In the genomic region with DNA sequence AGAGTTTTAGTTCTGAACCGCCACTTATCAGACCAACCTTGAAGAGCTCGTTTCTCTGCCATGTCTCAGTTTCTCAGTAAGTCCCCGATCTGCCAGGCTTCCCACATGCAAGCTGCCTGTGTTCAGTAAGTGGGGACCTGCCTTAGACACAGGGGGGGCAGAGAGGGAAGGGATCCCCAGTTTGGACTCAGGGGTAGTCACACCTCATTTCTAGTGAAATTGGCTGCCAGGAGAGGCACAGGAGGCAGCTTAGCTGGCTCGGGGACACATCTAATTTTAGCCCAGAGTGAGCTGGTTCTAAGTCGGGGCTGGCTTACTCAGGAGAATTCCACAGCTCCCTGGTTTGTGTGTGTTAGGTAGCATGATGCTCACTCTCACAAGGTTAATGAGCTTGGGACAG, we compare ENCODE assay signal across 15 mouse cellular contexts. TPM values are rescaled to one million over a fixed set of nuclear protein-coding genes. Genes with fewer than 3 reads are reported as not detected.
DNase-seq lines count a peak whose midpoint lies in the region; ATAC-seq and TF ChIP-seq lines count a peak whose summit lies in the region.
"Had no signal": no experiment of that assay in that cellular context is flagged by ENCODE, and none has a peak within 500 bp of the region (broad histone marks: within the 10 kb centered on the region; RNA-seq: fewer than 3 reads in every experiment).

No protein-coding gene starts in this region.

- peak overlapping the region; percentile 79 for H3K27ac ChIP-seq in gastrocnemius, adult 2 months
- H3K27ac ChIP-seq: forebrain, embryonic 12.5 days; layer of hippocampus, adult 2 months; neural tube, embryonic 13.5 days had no signal

- no peak for TF ChIP-seq POLR2A in brain, embryonic 14.5 days (IDR thresholded peaks at IDR 0.05; ENCODE audit: borderline replicate concordance, extremely low read depth, insufficient read depth, insufficient read length, poor library complexity, severe bottlenecking)

- no peak overlapping the region; the same call in 1 of the 2 replicates for H3K4me3 ChIP-seq in gastrocnemius, adult 2 months
- H3K4me3 ChIP-seq: forebrain, embryonic 12.5 days; layer of hippocampus, adult 2 months; neural tube, embryonic 13.5 days had no signal

- DNase-seq in gastrocnemius, adult 2 months, result peak; percentile 51
- DNase-seq in gastrocnemius, adult 8-10 months (ENCODE audit: low spot score in 2 of 2), result no peak
- peak; percentile 7 for DNase-seq in brain, embryonic 14.5 days (ENCODE audit: low read depth)
- DNase-seq in heart, adult 8-10 months (ENCODE audit: low spot score), result peak; percentile 33
- DNase-seq in left cerebral cortex, adult 18-20 months (ENCODE audit: low spot score in 2 of 2), result peak; percentile 38 to 43
- DNase-seq in thymus, postnatal 36 days, result no peak
- no peak for DNase-seq in spleen, postnatal 36 days (ENCODE audit: low spot score in 2 of 2)
- DNase-seq: adrenal gland, adult 8-10 months; lung, postnatal 10 days had no signal

- no peak for TF ChIP-seq CTCF in gastrocnemius, adult 2 months (IDR thresholded peaks at IDR 0.05)
- TF ChIP-seq CTCF in brain, embryonic 14.5 days (IDR thresholded peaks at IDR 0.05; ENCODE audit: borderline replicate concordance, extremely low read depth, insufficient read depth, insufficient read length), result no peak

- ATAC-seq in inflammation-experienced regulatory T-cells, adult 6 months, result no peak
- ATAC-seq: intestine, embryonic 16.5 days; midbrain, embryonic 16.5 days had no signal

- intact Hi-C loops in gastrocnemius, adult 2 months (cut with DNase I), result loop anchor here (5.0 kb wide), 1 partner anchor 91 kb away; no protein-coding TSS in a partner anchor

RNA-seq across cellular contexts. Expression of a gene that starts 38.3 kb away (rescaled TPM):
- 1 to 10 TPM; 2.7 to 3.8 TPM for total RNA-seq in gastrocnemius, adult 2 months (2021)
- total RNA-seq in gastrocnemius, adult 8-10 months (2022), result 1 to 10 TPM; 1.3 to 3.1 (median 2.2) TPM
- polyA plus RNA-seq in brain, embryonic 14.5 days (2012; rRNA removed), result 10.9 and 13.7 TPM in 2 replicates
- total RNA-seq in heart, adult 8-10 months (2022), result 1 to 10 TPM; 3.7 to 6.6 (median 4.6) TPM
- 1 to 10 TPM; 8.8 to 8.9 TPM for total RNA-seq in left cerebral cortex, adult 18-20 months (2021)
- not detected for polyA plus RNA-seq in inflammation-experienced regulatory T-cells, adult 6 months (2017; shearing (Covaris generic))

Comparison
In these comparisons a context has a peak if more than half of its experiments do, and no peak if none do; other contexts are left out.
1. DNase-seq: peak in gastrocnemius, adult 2 months (single experiment), brain, embryonic 14.5 days (single experiment), heart, adult 8-10 months (single experiment) and left cerebral cortex, adult 18-20 months (2 of 2); none in gastrocnemius, adult 8-10 months (0 of 2), thymus, postnatal 36 days (0 of 2) and spleen, postnatal 36 days (0 of 2).